Mouse (Mus musculus): Measurements from ENCODE around the gene Dctd. TPM values are rescaled to one million over a fixed set of nuclear protein-coding genes. Genes with fewer than 3 reads are reported as not detected.
"Not testable (repeated sequence)": the region's sequence is repeated elsewhere in the genome, so short reads cannot be mapped to it uniquely, and the experiment has no call there.

Gene Dctd
- polyA plus RNA-seq, 1 experiment = 5.7 TPM

GRCm38 (mm10) chr8:48157718-48158117, 58.8 kb downstream of the Dctd start:
- DNase-seq = no peak
- no peak for TF ChIP-seq CTCF (IDR thresholded peaks at IDR 0.05; ENCODE audit: borderline replicate concordance, control insufficient read depth, extremely low read depth, insufficient read depth, low read length, poor library complexity)
- TF ChIP-seq POLR2A (IDR thresholded peaks at IDR 0.05; ENCODE audit: control insufficient read depth, extremely low read depth, insufficient read depth, low read length, poor library complexity) = no peak
- H3K27me3 ChIP-seq (ENCODE audit: control insufficient read depth, insufficient read depth, low read length) = no peaks in the 10 kb centered on the region
- no peak overlapping the region for H3K4me3 ChIP-seq (ENCODE audit: control insufficient read depth, insufficient read depth, low read length)
- no peaks in the 10 kb centered on the region for H3K36me3 ChIP-seq (ENCODE audit: control insufficient read depth, insufficient read depth, low read length)
- no peaks in the 10 kb centered on the region for H3K4me1 ChIP-seq (replicated peaks; ENCODE audit: control insufficient read depth, insufficient read depth, low read length)
- no peak overlapping the region for H3K27ac ChIP-seq (ENCODE audit: control insufficient read depth, insufficient read depth, low read length)
- 73% methylated on average over 10 of the region's 10 CpGs for WGBS

GRCm38 (mm10) chr8:48158560-48159217, 59.8 kb downstream of the Dctd start:
- WGBS = 9% methylated on average over 15 of the region's 15 CpGs
- no peak for TF ChIP-seq POLR2A (IDR thresholded peaks at IDR 0.05; ENCODE audit: control insufficient read depth, extremely low read depth, insufficient read depth, low read length, poor library complexity)
- no peak for TF ChIP-seq CTCF (IDR thresholded peaks at IDR 0.05; ENCODE audit: borderline replicate concordance, control insufficient read depth, extremely low read depth, insufficient read depth, low read length, poor library complexity)
- DNase-seq = no peak
- Histone ChIP-seq H3K4me1 (replicated peaks; ENCODE audit: control insufficient read depth, insufficient read depth, low read length) (no peaks in the 10 kb centered on the region), H3K36me3 (ENCODE audit: control insufficient read depth, insufficient read depth, low read length) (no peaks in the 10 kb centered on the region), H3K4me3 (ENCODE audit: control insufficient read depth, insufficient read depth, low read length) (no peak overlapping the region), H3K27ac (ENCODE audit: control insufficient read depth, insufficient read depth, low read length) (no peak overlapping the region), H3K27me3 (ENCODE audit: control insufficient read depth, insufficient read depth, low read length) (no peaks in the 10 kb centered on the region)

- H3K27me3 ChIP-seq (ENCODE audit: control insufficient read depth, insufficient read depth, low read length) = no peaks in the 10 kb centered on the region
- no peak overlapping the region for H3K4me3 ChIP-seq (ENCODE audit: control insufficient read depth, insufficient read depth, low read length)
- H3K36me3 ChIP-seq (ENCODE audit: control insufficient read depth, insufficient read depth, low read length) = no peaks in the 10 kb centered on the region
- WGBS = 90% methylated on average over 4 of the region's 4 CpGs
- TF ChIP-seq POLR2A (IDR thresholded peaks at IDR 0.05; ENCODE audit: control insufficient read depth, extremely low read depth, insufficient read depth, low read length, poor library complexity) (no peak), CTCF (IDR thresholded peaks at IDR 0.05; ENCODE audit: borderline replicate concordance, control insufficient read depth, extremely low read depth, insufficient read depth, low read length, poor library complexity) (no peak)
- H3K27ac ChIP-seq (ENCODE audit: control insufficient read depth, insufficient read depth, low read length) = no peak overlapping the region
- no peak for DNase-seq
- no peaks in the 10 kb centered on the region for H3K4me1 ChIP-seq (replicated peaks; ENCODE audit: control insufficient read depth, insufficient read depth, low read length)
Measured at GRCm38 (mm10) chr8:48177406-48177805, 78.5 kb downstream of the Dctd start.

GRCm38 (mm10) chr8:48177876-48178275, 79.0 kb downstream of the Dctd start:
- WGBS = 93% methylated on average over 1 of the region's 1 CpGs
- Histone ChIP-seq H3K4me1 (replicated peaks; ENCODE audit: control insufficient read depth, insufficient read depth, low read length) (no peaks in the 10 kb centered on the region), H3K27me3 (ENCODE audit: control insufficient read depth, insufficient read depth, low read length) (no peaks in the 10 kb centered on the region), H3K36me3 (ENCODE audit: control insufficient read depth, insufficient read depth, low read length) (no peaks in the 10 kb centered on the region), H3K4me3 (ENCODE audit: control insufficient read depth, insufficient read depth, low read length) (no peak overlapping the region), H3K27ac (ENCODE audit: control insufficient read depth, insufficient read depth, low read length) (no peak overlapping the region)
- no peak for TF ChIP-seq POLR2A (IDR thresholded peaks at IDR 0.05; ENCODE audit: control insufficient read depth, extremely low read depth, insufficient read depth, low read length, poor library complexity)
- no peak for TF ChIP-seq CTCF (IDR thresholded peaks at IDR 0.05; ENCODE audit: borderline replicate concordance, control insufficient read depth, extremely low read depth, insufficient read depth, low read length, poor library complexity)
- DNase-seq = no peak

GRCm38 (mm10) chr8:48178993-48179392, 80.1 kb downstream of the Dctd start:
- Histone ChIP-seq H3K4me1 (replicated peaks; ENCODE audit: control insufficient read depth, insufficient read depth, low read length) (no peaks in the 10 kb centered on the region), H3K4me3 (ENCODE audit: control insufficient read depth, insufficient read depth, low read length) (no peak overlapping the region), H3K27ac (ENCODE audit: control insufficient read depth, insufficient read depth, low read length) (no peak overlapping the region), H3K27me3 (ENCODE audit: control insufficient read depth, insufficient read depth, low read length) (no peaks in the 10 kb centered on the region), H3K36me3 (ENCODE audit: control insufficient read depth, insufficient read depth, low read length) (no peaks in the 10 kb centered on the region)
- TF ChIP-seq CTCF (IDR thresholded peaks at IDR 0.05; ENCODE audit: borderline replicate concordance, control insufficient read depth, extremely low read depth, insufficient read depth, low read length, poor library complexity) (no peak), POLR2A (IDR thresholded peaks at IDR 0.05; ENCODE audit: control insufficient read depth, extremely low read depth, insufficient read depth, low read length, poor library complexity) (no peak)
- WGBS = 80% methylated on average over 4 of the region's 4 CpGs
- DNase-seq = no peak

GRCm38 (mm10) chr8:48180146-48180545, 81.3 kb downstream of the Dctd start:
- not testable (repeated sequence) for H3K4me3 ChIP-seq (ENCODE audit: control insufficient read depth, insufficient read depth, low read length); H3K27ac ChIP-seq (ENCODE audit: control insufficient read depth, insufficient read depth, low read length); DNase-seq; H3K4me1 ChIP-seq (replicated peaks; ENCODE audit: control insufficient read depth, insufficient read depth, low read length); H3K36me3 ChIP-seq (ENCODE audit: control insufficient read depth, insufficient read depth, low read length); H3K27me3 ChIP-seq (ENCODE audit: control insufficient read depth, insufficient read depth, low read length)
- WGBS = 94% methylated on average over 9 of the region's 9 CpGs

GRCm38 (mm10) chr8:48181000-48181399, 82.1 kb downstream of the Dctd start:
- DNase-seq = no peak
- Histone ChIP-seq H3K4me1 (replicated peaks; ENCODE audit: control insufficient read depth, insufficient read depth, low read length) (no peaks in the 10 kb centered on the region), H3K36me3 (ENCODE audit: control insufficient read depth, insufficient read depth, low read length) (no peaks in the 10 kb centered on the region), H3K27ac (ENCODE audit: control insufficient read depth, insufficient read depth, low read length) (no peak overlapping the region), H3K4me3 (ENCODE audit: control insufficient read depth, insufficient read depth, low read length) (no peak overlapping the region), H3K27me3 (ENCODE audit: control insufficient read depth, insufficient read depth, low read length) (no peaks in the 10 kb centered on the region)
- 94% methylated on average over 3 of the region's 3 CpGs for WGBS
- TF ChIP-seq POLR2A (IDR thresholded peaks at IDR 0.05; ENCODE audit: control insufficient read depth, extremely low read depth, insufficient read depth, low read length, poor library complexity) (no peak), CTCF (IDR thresholded peaks at IDR 0.05; ENCODE audit: borderline replicate concordance, control insufficient read depth, extremely low read depth, insufficient read depth, low read length, poor library complexity) (no peak)
